Mouse (Mus musculus): ENCODE measurements around the gene Fnip2.

GRCm38 (mm10) chr3:79478880-79479279, 88.7 kb downstream of the Fnip2 start:
- TF ChIP-seq POLR2A (IDR thresholded peaks at IDR 0.05; ENCODE audit: low read depth, low read length) (no peak), CTCF (conservative IDR thresholded peaks at IDR 0.05 in 1 of 2, IDR thresholded peaks at IDR 0.05 in 1 of 2; ENCODE audit: low read depth in 2 of 2, low read length in 2 of 2) (no peak), RCOR1 (conservative IDR thresholded peaks at IDR 0.05; ENCODE audit: low read depth, low read length) (no peak), MEF2A (IDR thresholded peaks at IDR 0.05; ENCODE audit: borderline replicate concordance, low read depth, low read length) (no peak), USF1 (IDR thresholded peaks at IDR 0.05; ENCODE audit: low read depth, low read length) (no peak), EP300 (IDR thresholded peaks at IDR 0.05; ENCODE audit: low read length) (no peak), SMC3 (IDR thresholded peaks at IDR 0.05; ENCODE audit: low read depth, low read length) (no peak), POLR2AphosphoS2 (IDR thresholded peaks at IDR 0.05; ENCODE audit: low read depth, low read length) (no peak)

Measured in CH12.LX (cell line).